Mouse (Mus musculus) WW6 (cell line): ENCODE results near the gene Car9.
"Not testable (repeated sequence)": the region's sequence is repeated elsewhere in the genome, so short reads cannot be mapped to it uniquely, and the experiment has no call there.

Source experiments
- DNase-seq: peaks from one replicate; pipeline ENCODE4 v3.0.0-alpha.2; 2013; ENCODE audit warnings: low read depth, low spot score

The Car9 gene

GRCm38 (mm10) chr4:43506536-43507185, at the start of gene Car9:
TSS of gene Car9 (plus strand) at chr4:43506966.
- DNase-seq = no peak

GRCm38 (mm10) chr4:43457124-43457523, 49.6 kb upstream of the Car9 start:
- no peak for DNase-seq

DNA sequence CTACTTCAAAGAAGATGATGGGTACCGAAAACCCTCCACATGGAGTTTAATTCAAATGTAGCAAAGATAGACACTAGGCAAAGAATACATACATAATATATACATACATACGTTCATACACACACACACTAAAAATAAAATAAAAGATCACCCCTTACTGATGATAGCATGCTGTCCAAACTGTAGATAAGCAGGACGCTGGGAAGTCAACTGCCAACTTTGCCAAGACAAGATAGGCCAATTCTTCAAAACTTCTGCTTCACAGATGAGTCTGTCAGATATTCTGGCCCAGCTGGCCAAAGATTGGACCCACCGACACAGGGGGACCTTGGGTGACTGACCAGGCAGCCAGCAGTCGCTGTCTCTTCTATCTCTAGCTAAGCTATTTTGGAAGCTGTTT, 43.7 kb upstream of the Car9 start:
- DNase-seq = no peak

- no peak for DNase-seq
Observed at GRCm38 (mm10) chr4:43465935-43466334, 40.8 kb upstream of the Car9 start.

GRCm38 (mm10) chr4:43466872-43467271, 39.9 kb upstream of the Car9 start:
- no peak for DNase-seq

GRCm38 (mm10) chr4:43470301-43470700, 36.5 kb upstream of the Car9 start:
- DNase-seq = no peak

DNA sequence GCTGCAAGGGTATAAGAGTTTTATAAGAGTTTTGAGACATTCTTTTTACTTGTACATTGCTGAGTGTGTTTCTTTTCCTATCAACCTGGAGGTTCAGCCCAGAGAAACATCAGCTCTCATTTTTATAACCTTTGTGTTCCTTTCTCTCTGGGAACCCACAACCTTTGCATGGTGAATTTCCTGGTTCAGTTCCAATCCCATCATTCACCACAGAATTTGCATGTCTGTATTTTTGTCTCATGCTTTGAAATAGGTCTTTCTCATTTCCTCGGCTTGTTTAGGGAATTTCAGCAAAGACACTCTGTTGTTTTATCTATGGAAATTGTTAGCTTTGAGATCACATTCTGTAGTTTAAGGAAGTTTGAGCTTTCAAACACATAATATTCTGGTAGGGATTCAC, 33.1 kb upstream of the Car9 start:
- DNase-seq = no peak

- no peak for DNase-seq
Observed at GRCm38 (mm10) chr4:43476604-43477003, 30.2 kb upstream of the Car9 start.

- DNase-seq = peak; percentile 73
Observed at GRCm38 (mm10) chr4:43477857-43478533, 28.8 kb upstream of the Car9 start.

DNA sequence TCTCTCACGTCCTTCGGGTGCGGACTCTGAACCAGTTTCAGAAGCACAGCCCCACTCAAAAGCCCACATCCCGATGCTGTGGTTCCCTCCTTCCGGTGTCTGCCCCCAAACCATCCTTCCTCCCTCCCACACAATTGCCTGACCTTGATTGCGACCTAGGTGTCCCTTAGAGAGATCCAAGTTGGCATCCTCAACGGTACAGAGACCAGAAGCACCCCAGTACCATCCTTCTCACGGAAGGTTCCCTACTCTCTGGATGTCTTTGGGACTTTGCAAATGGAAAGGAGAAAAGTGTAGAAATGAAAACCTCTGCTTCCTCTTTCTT, 28.3 kb upstream of the Car9 start:
- DNase-seq = no peak

DNA sequence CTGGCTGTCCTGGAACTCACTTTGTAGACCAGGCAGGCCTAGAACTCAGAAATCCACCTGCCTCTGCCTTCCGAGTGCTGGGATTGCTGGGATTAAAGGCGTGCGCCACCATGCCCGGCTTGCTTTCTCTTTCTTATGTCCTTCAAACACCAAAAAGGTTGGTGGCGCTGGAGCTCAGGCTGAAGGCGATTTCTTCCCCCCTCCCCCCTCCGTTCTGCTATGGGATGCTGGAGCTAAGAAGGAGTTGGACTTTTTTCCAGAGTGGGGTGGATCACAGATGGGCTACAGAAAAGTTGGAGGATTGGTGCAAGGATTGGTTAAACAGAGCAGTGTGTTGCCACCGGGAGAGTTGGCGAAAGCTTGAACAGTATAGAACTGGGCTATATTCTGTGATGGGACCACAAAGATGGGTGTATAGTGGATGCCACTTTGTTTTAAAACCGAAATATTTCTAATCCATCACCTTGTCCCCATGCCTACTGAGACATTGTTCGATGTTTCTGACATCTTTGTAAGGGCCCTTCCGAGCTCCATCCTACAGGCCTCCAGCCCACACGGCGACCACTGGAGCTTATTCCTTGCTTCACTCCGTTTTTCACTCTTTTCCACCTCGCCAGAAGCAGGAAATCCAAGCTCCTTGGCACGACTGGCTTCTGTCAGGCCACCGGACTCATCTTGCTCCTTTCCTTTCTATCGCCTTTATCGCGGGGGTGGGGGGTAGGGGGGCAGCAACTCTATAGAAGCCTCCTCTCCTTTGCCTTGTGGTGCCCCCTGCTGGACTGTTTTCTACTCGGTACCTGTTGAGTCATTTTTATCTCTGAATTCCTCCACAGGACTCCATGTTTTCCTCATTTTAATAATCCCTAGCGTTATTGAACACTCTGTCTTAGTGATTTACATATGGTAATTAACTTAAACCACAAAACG, 27.6 kb upstream of the Car9 start:
- no peak for DNase-seq

GRCm38 (mm10) chr4:43480985-43481384, 25.8 kb upstream of the Car9 start:
- DNase-seq = no peak

GRCm38 (mm10) chr4:43481894-43482456, 24.8 kb upstream of the Car9 start:
- DNase-seq = no peak

DNA sequence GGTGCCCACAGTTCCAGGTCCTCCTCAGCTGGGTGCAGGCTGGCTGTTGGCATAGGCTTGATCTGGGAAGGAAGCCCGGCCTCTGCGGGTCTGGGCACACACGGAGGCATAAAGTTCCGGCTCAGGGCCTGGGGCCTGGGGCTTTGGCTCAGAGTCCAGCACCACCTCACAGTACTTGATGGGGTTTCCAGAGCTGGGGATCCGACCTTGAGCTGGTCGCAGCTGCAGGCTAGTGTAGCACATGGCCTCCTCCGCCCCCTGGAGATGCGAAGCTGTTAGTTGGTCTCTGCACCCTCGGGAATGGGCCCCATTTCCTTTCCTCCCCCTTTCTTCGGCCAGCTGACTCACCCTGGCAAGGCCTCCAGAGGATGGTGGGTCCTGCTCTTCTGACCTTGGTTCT, 24.2 kb upstream of the Car9 start:
- no peak for DNase-seq

DNA sequence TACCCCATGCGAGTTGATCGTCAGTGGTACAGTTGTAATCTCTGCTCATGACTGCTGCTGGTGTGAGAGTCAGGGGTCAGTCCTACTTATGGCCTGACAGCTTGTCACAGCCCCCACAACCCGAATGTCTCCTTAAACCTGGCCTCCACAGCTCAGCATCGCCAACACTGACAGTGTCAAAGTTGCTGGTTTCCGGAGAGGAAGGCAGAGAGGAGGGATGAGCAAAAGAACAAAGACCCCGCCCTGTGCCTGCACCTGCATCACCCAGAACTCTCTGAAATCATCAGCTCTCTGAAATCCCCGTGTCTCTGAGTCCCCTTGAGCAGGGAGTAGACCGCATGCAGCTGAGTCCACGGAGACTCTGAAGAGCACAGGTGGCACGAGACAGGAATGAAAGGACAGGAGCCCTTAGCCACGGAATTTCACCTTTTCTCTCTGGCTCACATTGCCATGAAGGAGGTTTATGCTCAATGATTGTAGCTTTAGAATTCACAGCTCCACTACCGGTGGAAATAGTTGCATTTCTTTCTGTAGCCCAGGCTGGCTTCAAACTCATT, 23.2 kb upstream of the Car9 start, which contains the start of gene Sit1:
Gene Sit1, minus strand, starts transcription at position 200 of the 557 bp plus-strand sequence.
- no peak for DNase-seq

GRCm38 (mm10) chr4:43485666-43486065, 21.1 kb upstream of the Car9 start:
- not testable (repeated sequence) for DNase-seq

GRCm38 (mm10) chr4:43489611-43490010, 17.2 kb upstream of the Car9 start:
- DNase-seq = no peak

- no peak for DNase-seq
Observed at GRCm38 (mm10) chr4:43490801-43491200, 16.0 kb upstream of the Car9 start.

DNA sequence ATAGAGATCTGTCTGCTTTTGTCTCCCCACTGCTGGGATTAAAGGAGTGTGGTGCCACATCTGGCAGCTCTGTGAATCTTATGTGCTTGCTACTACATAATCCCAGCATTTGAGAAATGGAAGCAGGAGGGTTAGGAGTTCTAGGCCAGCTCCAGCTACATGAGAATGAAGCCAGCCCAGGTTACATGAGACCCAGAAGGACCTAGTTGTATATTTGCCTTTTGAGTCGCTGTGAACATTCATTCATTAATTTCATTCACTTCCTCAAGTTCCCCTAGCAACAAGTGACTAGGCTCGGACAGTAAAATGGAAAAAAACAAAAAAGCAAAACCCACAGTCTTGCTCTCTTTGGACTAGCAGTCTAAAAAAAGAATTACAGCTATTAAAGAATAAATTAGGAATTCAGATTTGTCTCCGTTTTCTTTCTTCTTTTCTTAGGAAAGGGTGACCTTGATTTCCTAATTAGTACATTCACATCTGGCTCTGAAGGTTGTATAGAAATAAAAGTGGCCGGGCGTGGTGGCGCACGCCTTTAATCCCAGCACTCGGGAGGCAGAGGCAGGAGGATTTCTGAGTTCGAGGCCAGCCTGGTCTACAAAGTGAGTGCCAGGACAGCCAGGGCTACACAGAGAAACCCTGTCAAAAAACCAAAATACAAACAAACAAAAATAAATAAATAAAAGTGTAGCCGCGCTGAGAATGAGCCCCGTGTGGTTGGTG, 14.5 kb upstream of the Car9 start:
- no peak for DNase-seq

GRCm38 (mm10) chr4:43492821-43493185, 14.0 kb upstream of the Car9 start, which contains the start of gene Ccdc107:
TSS of gene Ccdc107 (plus strand) at chr4:43492900.
- DNase-seq = peak; percentile 93

DNA sequence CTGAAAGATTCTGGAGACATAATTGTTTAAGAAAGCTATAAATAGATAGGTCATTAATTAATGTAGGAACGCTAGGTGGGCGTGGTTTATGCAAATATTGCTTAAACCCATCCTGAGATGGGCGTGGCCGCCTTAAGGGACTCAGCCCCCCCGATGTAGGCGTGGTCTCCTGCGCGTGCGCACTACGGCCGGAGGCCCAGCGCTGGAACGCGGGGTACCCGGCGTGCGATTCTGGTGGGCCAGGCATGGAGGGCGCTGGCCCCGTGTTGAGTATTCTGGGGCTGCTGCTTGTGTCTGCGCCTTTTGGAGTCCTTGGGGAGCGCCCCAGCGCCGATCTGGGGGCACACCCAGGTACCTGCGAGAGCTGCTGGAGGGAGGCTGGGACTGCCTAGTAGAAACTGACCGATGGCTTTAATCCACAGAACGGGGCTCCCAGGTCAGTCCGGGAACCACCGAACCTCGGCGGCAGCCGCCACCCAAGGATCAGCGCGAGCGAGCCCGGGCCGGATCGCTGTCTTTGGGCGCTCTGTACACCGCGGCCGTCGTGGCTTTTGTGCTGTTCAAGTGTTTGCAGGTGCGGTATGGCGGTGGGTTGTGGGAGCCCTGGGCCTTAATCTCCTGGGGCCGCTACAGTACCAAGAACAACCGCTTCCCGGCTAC, 13.4 kb upstream of the Car9 start:
- DNase-seq = peak; percentile 80
